Mouse (Mus musculus): ENCODE results near the gene Fez2.

Fez2 gene

GRCm38 (mm10) chr17:78347111-78347801 lies 70.7 kb downstream of the Fez2 start:
- in situ Hi-C loops (cut with MboI; ENCODE audit: low pct_unique_long_range_greater_than_20kb in 1 of 2, low sequenced_read_pairs in 2 of 2, unreplicated experiment in 1 of 2) = no loop called here

DNA sequence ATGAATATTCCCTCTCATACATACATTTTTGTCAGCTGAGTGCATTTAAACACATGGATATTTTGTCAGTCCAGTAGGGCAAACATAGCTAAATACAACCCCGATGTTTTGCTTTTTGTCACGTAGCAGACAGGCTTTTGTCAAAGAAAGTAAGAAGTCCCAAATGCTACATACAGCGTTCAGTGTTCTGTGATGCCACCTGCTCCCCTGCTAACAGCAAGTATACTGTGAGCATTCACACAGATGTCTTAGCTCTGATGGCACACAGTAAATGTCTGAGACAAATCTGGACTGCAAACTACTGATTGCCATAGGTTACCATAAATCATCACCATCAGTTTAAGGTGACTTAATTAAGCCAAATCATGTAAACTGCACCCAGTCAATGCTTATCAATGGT lies 74.3 kb downstream of the Fez2 start:
- in situ Hi-C loops (cut with MboI; ENCODE audit: low pct_unique_long_range_greater_than_20kb in 1 of 2, low sequenced_read_pairs in 2 of 2, unreplicated experiment in 1 of 2) = no loop called here

DNA sequence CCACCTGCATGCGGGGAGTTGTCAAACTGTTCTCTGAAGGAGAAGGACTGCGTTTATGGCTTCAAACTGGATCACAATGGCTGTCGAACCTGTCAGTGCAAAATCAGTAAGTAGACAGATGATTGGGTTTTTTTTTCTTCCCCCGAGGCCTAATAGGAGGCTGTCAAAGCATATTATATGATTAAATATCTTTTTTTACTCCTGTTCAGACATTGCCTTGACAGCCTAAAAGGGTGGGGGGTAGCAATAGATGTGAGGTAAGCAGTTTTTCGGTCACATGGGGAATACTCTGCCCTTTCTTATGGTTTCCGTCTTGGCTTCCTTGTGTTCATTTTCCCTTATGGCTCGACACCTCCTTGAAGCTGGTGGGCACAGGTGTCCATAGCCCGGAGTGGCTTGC lies 82.7 kb downstream of the Fez2 start:
- in situ Hi-C loops (cut with MboI; ENCODE audit: low pct_unique_long_range_greater_than_20kb in 1 of 2, low sequenced_read_pairs in 2 of 2, unreplicated experiment in 1 of 2) = no loop called here

GRCm38 (mm10) chr17:78333275-78333674 lies 84.7 kb downstream of the Fez2 start:
- in situ Hi-C loops (cut with MboI; ENCODE audit: low pct_unique_long_range_greater_than_20kb in 1 of 2, low sequenced_read_pairs in 2 of 2, unreplicated experiment in 1 of 2) = no loop called here

DNA sequence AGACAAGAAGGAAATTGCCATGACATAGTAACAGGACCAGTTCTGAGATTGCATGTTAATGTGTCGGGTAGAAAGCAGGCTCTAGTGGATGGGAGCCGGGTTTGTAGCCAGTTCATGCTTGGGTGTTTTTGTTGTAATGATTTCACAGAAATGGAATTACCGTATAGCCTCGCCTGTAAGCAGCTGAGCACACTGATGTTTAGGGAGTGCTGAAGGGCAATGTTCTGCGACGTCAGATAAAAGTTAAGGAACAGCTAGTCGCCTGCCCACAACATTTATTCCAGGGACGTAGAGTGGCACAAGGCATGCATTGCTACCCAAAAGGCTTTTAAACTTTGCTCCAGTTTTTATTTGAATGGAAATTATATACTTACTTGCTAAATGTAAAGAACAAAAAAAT lies 86.5 kb downstream of the Fez2 start:
- in situ Hi-C loops (cut with MboI; ENCODE audit: low pct_unique_long_range_greater_than_20kb in 1 of 2, low sequenced_read_pairs in 2 of 2, unreplicated experiment in 1 of 2) = no loop called here

GRCm38 (mm10) chr17:78328287-78328686 lies 89.7 kb downstream of the Fez2 start:
- in situ Hi-C loops (cut with MboI; ENCODE audit: low pct_unique_long_range_greater_than_20kb in 1 of 2, low sequenced_read_pairs in 2 of 2, unreplicated experiment in 1 of 2) = no loop called here

- in situ Hi-C loops (cut with MboI; ENCODE audit: low pct_unique_long_range_greater_than_20kb in 1 of 2, low sequenced_read_pairs in 2 of 2, unreplicated experiment in 1 of 2) = no loop called here
Observed at GRCm38 (mm10) chr17:78327187-78327586, 90.8 kb downstream of the Fez2 start.

DNA sequence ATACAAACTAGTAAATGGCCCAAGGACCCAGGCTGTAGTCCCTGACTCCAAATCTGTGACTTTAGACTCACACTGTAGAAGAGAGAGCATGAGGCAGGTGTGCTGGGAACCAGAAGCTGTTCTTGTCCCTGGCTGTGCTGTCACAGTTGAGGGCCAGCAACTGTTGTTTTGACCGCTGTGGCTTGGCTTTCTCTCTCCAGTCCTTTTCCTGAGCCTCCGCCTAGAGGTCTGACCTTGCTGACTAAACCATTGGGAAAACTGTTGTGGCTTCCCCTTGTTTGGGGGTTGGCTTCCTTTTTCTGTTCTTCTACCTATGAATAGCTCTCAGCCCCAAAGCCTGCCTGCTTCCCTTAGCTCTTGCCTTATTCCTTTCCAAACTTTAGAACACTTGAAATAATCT lies 91.6 kb downstream of the Fez2 start:
- in situ Hi-C loops (cut with MboI; ENCODE audit: low pct_unique_long_range_greater_than_20kb in 1 of 2, low sequenced_read_pairs in 2 of 2, unreplicated experiment in 1 of 2) = no loop called here

GRCm38 (mm10) chr17:78325761-78326332 lies 92.1 kb downstream of the Fez2 start:
- in situ Hi-C loops (cut with MboI; ENCODE audit: low pct_unique_long_range_greater_than_20kb in 1 of 2, low sequenced_read_pairs in 2 of 2, unreplicated experiment in 1 of 2) = no loop called here

GRCm38 (mm10) chr17:78322369-78323335 lies 95.3 kb downstream of the Fez2 start:
- in situ Hi-C loops (cut with MboI; ENCODE audit: low pct_unique_long_range_greater_than_20kb in 1 of 2, low sequenced_read_pairs in 2 of 2, unreplicated experiment in 1 of 2) = no loop called here

- in situ Hi-C loops (cut with MboI; ENCODE audit: low pct_unique_long_range_greater_than_20kb in 1 of 2, low sequenced_read_pairs in 2 of 2, unreplicated experiment in 1 of 2) = no loop called here
Observed at GRCm38 (mm10) chr17:78321216-78321835, 96.6 kb downstream of the Fez2 start.
